Mouse (Mus musculus) small intestine, adult 2 months (tissue): ENCODE data around the gene Cntrl. TPM values are rescaled to one million over a fixed set of nuclear protein-coding genes. Genes with fewer than 3 reads are reported as not detected.

ENCODE experiments used
- H3K27ac ChIP-seq: fragments of 200-500 bp; 2 replicates; pipeline ENCODE4 v1.5.1; 2012; ENCODE audit warnings: low read depth, low read length, control low read depth, inconsistent platforms; ENCODE audit not compliant: insufficient read depth
- H3K27me3 ChIP-seq: fragments of 200-500 bp; 2 replicates; pipeline ENCODE4 v1.6.1; 2012; ENCODE audit warnings: mild to moderate bottlenecking, moderate library complexity, low read length, inconsistent platforms; ENCODE audit not compliant: control insufficient read depth, insufficient read depth
- H3K36me3 ChIP-seq: fragments of 200-500 bp; 2 replicates; pipeline ENCODE4 v1.6.1; 2012; ENCODE audit warnings: mild to moderate bottlenecking, low read length, control low read depth, inconsistent platforms; ENCODE audit not compliant: control insufficient read depth, insufficient read depth
- H3K4me1 ChIP-seq: fragments of 200-500 bp; 2 replicates; pipeline ENCODE4 v1.6.1; 2012; ENCODE audit warnings: low read length, inconsistent platforms, mixed read lengths; ENCODE audit not compliant: control insufficient read depth, insufficient read depth, insufficient read length
- H3K4me3 ChIP-seq: fragments of 200-500 bp; 2 replicates; pipeline ENCODE4 v1.5.1; 2012; ENCODE audit warnings: low read depth, mild to moderate bottlenecking, control low read depth, inconsistent platforms, low read length, moderate library complexity
- CTCF ChIP-seq: fragments of 200-500 bp; IDR thresholded peaks from 2 replicates; pipeline ENCODE4 v1.5.1; 2012; ENCODE audit warnings: low read depth, mild to moderate bottlenecking, control low read depth, inconsistent platforms, low read length, moderate library complexity, mixed read lengths; ENCODE audit not compliant: insufficient replicate concordance, insufficient read length; ENCODE audit errors: extremely low read depth
- POLR2A ChIP-seq: fragments of 200-500 bp; IDR thresholded peaks from 2 replicates; pipeline ENCODE4 v1.6.1; 2012; ENCODE audit warnings: low read depth, mild to moderate bottlenecking, control low read depth, inconsistent platforms, low read length, moderate library complexity
- WGBS: fragments of 180-500 bp; shearing (Covaris S2); methylation state at CpG from one replicate; pipeline ENCODE4 v1.1.7; 2018; 5-methylcytosine and 5-hydroxymethylcytosine counted together
- polyA plus RNA-seq: library from polyadenylated mRNA; depleted of rRNA; stranded (reverse); fragments of >200 nt; gene quantifications from 2 replicates; pipeline ENCODE4 v1.2.3, GENCODE M21; 2012

Cntrl gene
- polyA plus RNA-seq, 1 experiment, result 5.2 TPM

GRCm38 (mm10) chr2:35124716-35125115 is 15.4 kb downstream of the Cntrl start:
- WGBS, result 77% methylated on average over 7 of the region's 7 CpGs
- Histone ChIP-seq H3K27ac (no peak overlapping the region), H3K36me3 (peaks cover 16% of the 10 kb centered on the region), H3K27me3 (no peaks in the 10 kb centered on the region), H3K4me3 (no peak overlapping the region), H3K4me1 (no peaks in the 10 kb centered on the region)
- no peak for TF ChIP-seq POLR2A
- no peak for TF ChIP-seq CTCF

GRCm38 (mm10) chr2:35131491-35131890 is 22.2 kb downstream of the Cntrl start:
- H3K27me3 ChIP-seq, result no peaks in the 10 kb centered on the region
- H3K36me3 ChIP-seq, result peaks cover 10% of the 10 kb centered on the region
- peaks cover 6% of the 10 kb centered on the region; the same call in 1 of the 2 replicates for H3K4me1 ChIP-seq
- TF ChIP-seq CTCF, result no peak
- TF ChIP-seq POLR2A, result no peak
- no peak overlapping the region for H3K27ac ChIP-seq
- H3K4me3 ChIP-seq, result no peak overlapping the region

- Histone ChIP-seq H3K27me3 (no peaks in the 10 kb centered on the region), H3K27ac (peak overlapping the region; percentile 85), H3K4me3 (peak overlapping the region; percentile 64), H3K4me1 (peaks cover 6% of the 10 kb centered on the region; the same call in 1 of the 2 replicates), H3K36me3 (peaks cover 10% of the 10 kb centered on the region)
- peak; percentile 24; the same call in 1 of the 2 replicates for TF ChIP-seq POLR2A
- TF ChIP-seq CTCF, result no peak
- under 1% methylated on average over 21 of the region's 21 CpGs for WGBS
Observed at GRCm38 (mm10) chr2:35131991-35132661, 22.8 kb downstream of the Cntrl start.

DNA sequence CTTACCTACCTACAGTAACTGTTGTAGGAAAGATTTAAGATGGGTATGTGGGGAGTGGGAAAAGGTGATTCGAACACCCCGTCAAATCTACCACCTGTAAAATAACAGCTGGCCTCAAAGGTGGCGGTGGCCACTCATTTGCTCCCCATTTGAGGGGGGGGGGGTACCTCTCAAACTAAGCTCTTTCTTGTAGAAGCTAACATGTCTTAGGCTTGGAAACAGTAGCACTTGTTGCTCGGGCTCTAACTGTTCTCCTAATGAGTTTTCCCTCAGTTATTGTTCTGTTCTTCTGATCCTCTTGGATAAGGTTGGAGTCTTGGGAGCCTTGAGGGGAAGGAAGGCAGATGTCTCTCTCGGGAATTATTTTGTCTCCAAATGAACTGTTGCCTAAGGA is 23.4 kb downstream of the Cntrl start:
- WGBS, result under 1% methylated on average over 5 of the region's 5 CpGs
- Histone ChIP-seq H3K27me3 (no peaks in the 10 kb centered on the region), H3K4me1 (peaks cover 6% of the 10 kb centered on the region; the same call in 1 of the 2 replicates), H3K27ac (peak overlapping the region; percentile 85), H3K36me3 (peaks cover 14% of the 10 kb centered on the region), H3K4me3 (peak overlapping the region; percentile 64)
- TF ChIP-seq CTCF, result no peak
- no peak for TF ChIP-seq POLR2A

GRCm38 (mm10) chr2:35133891-35134290 is 24.6 kb downstream of the Cntrl start:
- Histone ChIP-seq H3K27ac (no peak overlapping the region), H3K27me3 (no peaks in the 10 kb centered on the region), H3K4me3 (no peak overlapping the region), H3K36me3 (peaks cover 22% of the 10 kb centered on the region), H3K4me1 (peaks cover 6% of the 10 kb centered on the region; the same call in 1 of the 2 replicates)
- 87% methylated on average over 5 of the region's 5 CpGs for WGBS
- TF ChIP-seq CTCF, result no peak
- TF ChIP-seq POLR2A, result no peak

- TF ChIP-seq POLR2A (no peak), CTCF (no peak)
Observed at GRCm38 (mm10) chr2:35138576-35138975, 29.3 kb downstream of the Cntrl start.

GRCm38 (mm10) chr2:35141673-35142072 is 32.4 kb downstream of the Cntrl start:
- no peak for TF ChIP-seq CTCF
- TF ChIP-seq POLR2A, result no peak
- Histone ChIP-seq H3K27me3 (no peaks in the 10 kb centered on the region), H3K27ac (no peak overlapping the region), H3K4me3 (no peak overlapping the region), H3K36me3 (peaks cover 54% of the 10 kb centered on the region), H3K4me1 (no peaks in the 10 kb centered on the region)
- 89% methylated on average over 3 of the region's 3 CpGs for WGBS

More at GRCm38 (mm10) chr2:35138576-35138975, 29.3 kb downstream of the Cntrl start:
- H3K4me1 ChIP-seq, result no peaks in the 10 kb centered on the region
- H3K27ac ChIP-seq, result no peak overlapping the region
- WGBS, result 93% methylated on average over 1 of the region's 1 CpGs
- H3K36me3 ChIP-seq, result peaks cover 40% of the 10 kb centered on the region
- H3K27me3 ChIP-seq, result no peaks in the 10 kb centered on the region
- no peak overlapping the region for H3K4me3 ChIP-seq

DNA sequence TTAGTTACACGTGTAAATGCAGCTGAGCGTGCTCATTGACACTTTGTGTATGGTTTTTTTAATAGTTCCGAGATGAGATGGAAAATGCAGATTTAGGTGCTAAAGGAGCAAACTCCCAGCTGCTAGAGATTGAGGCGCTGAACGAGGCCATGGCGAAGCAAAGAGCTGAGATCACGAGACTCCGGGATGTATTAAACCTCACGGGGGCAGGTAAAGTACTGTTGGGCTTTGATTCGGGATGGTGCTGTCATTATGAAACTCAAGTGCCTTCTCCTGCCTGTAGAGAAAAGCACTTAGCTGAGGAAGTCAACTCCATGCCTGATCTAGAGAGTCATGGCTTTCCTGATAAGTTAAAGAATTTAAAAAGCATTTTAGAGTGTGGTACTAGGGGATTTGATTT is 39.5 kb downstream of the Cntrl start:
- Histone ChIP-seq H3K36me3 (peaks cover 59% of the 10 kb centered on the region), H3K4me3 (no peak overlapping the region), H3K27ac (no peak overlapping the region), H3K27me3 (no peaks in the 10 kb centered on the region), H3K4me1 (peaks cover 6% of the 10 kb centered on the region)
- TF ChIP-seq CTCF (no peak), POLR2A (no peak)
- WGBS, result 93% methylated on average over 10 of the region's 10 CpGs
